Mouse (Mus musculus): ENCODE data around the gene Ptpn3. TPM values are rescaled to one million over a fixed set of nuclear protein-coding genes. Genes with fewer than 3 reads are reported as not detected.

The Ptpn3 gene
- polyA plus RNA-seq, 1 experiment from 2014 or later, result 0.78 TPM

GRCm38 (mm10) chr4:57311750-57312149 is 10.1 kb upstream of the Ptpn3 start:
- 88% methylated on average over 4 of the region's 4 CpGs for WGBS
- Histone ChIP-seq H3K9me3 (replicated peaks) (no peaks in the 10 kb centered on the region), H3K36me3 (no peaks in the 10 kb centered on the region), H3K27me3 (ENCODE audit: low read depth, poor library complexity, severe bottlenecking) (0 out of 2 replicates have a peak, but pooled peaks cover 8% of the 10 kb centered on the region), H3K4me3 (no peak overlapping the region), H3K27ac (replicated peaks) (no peak overlapping the region), H3K4me1 (peaks cover 9% of the 10 kb centered on the region; the same call in 1 of the 2 replicates)
- DNase-seq (ENCODE audit: low spot score), result no peak

- peaks cover 12% of the 10 kb centered on the region; the same call in 1 of the 2 replicates for H3K27me3 ChIP-seq (ENCODE audit: low read depth, poor library complexity, severe bottlenecking)
- H3K27ac ChIP-seq (replicated peaks), result no peak overlapping the region
- peak; percentile 28 for DNase-seq (ENCODE audit: low spot score)
- 46% methylated on average over 26 of the region's 26 CpGs for WGBS
- H3K4me1 ChIP-seq, result peaks cover 9% of the 10 kb centered on the region; the same call in 1 of the 2 replicates
- no peaks in the 10 kb centered on the region for H3K36me3 ChIP-seq
- no peaks in the 10 kb centered on the region for H3K9me3 ChIP-seq (replicated peaks)
- no peak overlapping the region for H3K4me3 ChIP-seq
Measured at GRCm38 (mm10) chr4:57308214-57309000, 6.8 kb upstream of the Ptpn3 start.

- Histone ChIP-seq H3K4me1 (peaks cover 9% of the 10 kb centered on the region; the same call in 1 of the 2 replicates), H3K9me3 (replicated peaks) (no peaks in the 10 kb centered on the region), H3K4me3 (no peak overlapping the region), H3K27me3 (ENCODE audit: low read depth, poor library complexity, severe bottlenecking) (peaks cover 17% of the 10 kb centered on the region), H3K36me3 (no peaks in the 10 kb centered on the region), H3K27ac (replicated peaks) (no peak overlapping the region)
- 82% methylated on average over 4 of the region's 4 CpGs for WGBS
- DNase-seq (ENCODE audit: low spot score), result no peak
Measured at GRCm38 (mm10) chr4:57307747-57308146, 6.1 kb upstream of the Ptpn3 start.

- DNase-seq (ENCODE audit: low spot score), result no peak
- Histone ChIP-seq H3K9me3 (replicated peaks) (no peaks in the 10 kb centered on the region), H3K36me3 (no peaks in the 10 kb centered on the region), H3K27ac (replicated peaks) (no peak overlapping the region), H3K4me1 (peaks cover 17% of the 10 kb centered on the region; the same call in 1 of the 2 replicates), H3K4me3 (no peak overlapping the region), H3K27me3 (ENCODE audit: low read depth, poor library complexity, severe bottlenecking) (peaks cover 31% of the 10 kb centered on the region)
- 87% methylated on average over 4 of the region's 4 CpGs for WGBS
Measured at GRCm38 (mm10) chr4:57306260-57306659, 4.6 kb upstream of the Ptpn3 start.

GRCm38 (mm10) chr4:57305644-57306043 is 4.0 kb upstream of the Ptpn3 start:
- DNase-seq (ENCODE audit: low spot score), result no peak
- no peaks in the 10 kb centered on the region for H3K9me3 ChIP-seq (replicated peaks)
- no peak overlapping the region for H3K4me3 ChIP-seq
- peaks cover 23% of the 10 kb centered on the region for H3K4me1 ChIP-seq
- WGBS, result 80% methylated on average over 7 of the region's 7 CpGs
- peaks cover 37% of the 10 kb centered on the region for H3K27me3 ChIP-seq (ENCODE audit: low read depth, poor library complexity, severe bottlenecking)
- H3K36me3 ChIP-seq, result no peaks in the 10 kb centered on the region
- no peak overlapping the region for H3K27ac ChIP-seq (replicated peaks)

- H3K9me3 ChIP-seq (replicated peaks), result no peaks in the 10 kb centered on the region
- H3K4me3 ChIP-seq, result peak overlapping the region; percentile 83
- WGBS, result under 1% methylated on average over 37 of the region's 37 CpGs
- H3K27ac ChIP-seq (replicated peaks), result peak overlapping the region; percentile 79
- DNase-seq (ENCODE audit: low spot score), result peak; percentile 57
- H3K27me3 ChIP-seq (ENCODE audit: low read depth, poor library complexity, severe bottlenecking), result peaks cover 78% of the 10 kb centered on the region
- H3K36me3 ChIP-seq, result no peaks in the 10 kb centered on the region
- peaks cover 34% of the 10 kb centered on the region for H3K4me1 ChIP-seq
Measured at GRCm38 (mm10) chr4:57300469-57301409, 898 bp downstream of the Ptpn3 start.

DNA sequence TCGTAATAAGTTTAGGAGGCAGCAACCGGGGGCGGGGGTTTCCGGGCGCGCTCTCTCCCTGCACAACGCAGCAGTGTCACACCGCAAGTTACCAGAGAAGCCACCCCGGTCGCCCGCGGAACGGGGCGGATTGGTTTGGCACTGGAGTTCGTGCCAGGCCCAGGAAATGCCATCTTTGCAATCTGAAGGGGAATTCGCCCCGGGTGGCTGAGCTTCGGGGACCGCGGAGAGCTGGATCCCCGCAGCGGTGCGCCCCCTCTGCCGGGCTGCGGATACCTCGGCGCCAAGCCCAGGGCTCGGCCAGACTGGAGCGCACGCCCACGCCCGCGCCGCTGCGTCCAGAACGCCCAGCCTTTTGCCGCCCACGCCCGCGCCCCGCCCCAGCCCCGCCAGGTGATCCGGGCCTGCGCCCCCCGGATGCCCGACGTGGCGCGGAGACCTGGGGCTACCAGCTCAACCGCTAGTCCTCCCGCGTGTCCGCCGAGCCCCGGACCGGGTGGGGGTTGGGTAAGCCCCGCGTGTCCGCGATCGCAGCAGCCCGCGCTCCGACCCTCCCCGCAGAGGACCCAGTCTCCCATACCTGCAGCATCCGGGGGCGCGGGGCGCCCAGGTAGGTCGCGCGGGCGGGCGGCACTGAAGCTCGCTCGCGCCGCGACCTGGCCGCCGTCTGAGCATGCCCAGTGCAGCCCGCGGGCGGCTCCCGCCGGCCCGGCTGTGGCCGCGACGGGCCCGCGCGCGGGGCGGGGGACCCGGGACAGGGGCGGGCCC is 1.8 kb downstream of the Ptpn3 start:
- DNase-seq (ENCODE audit: low spot score), result peak; percentile 57
- Histone ChIP-seq H3K27ac (replicated peaks) (peak overlapping the region; percentile 79), H3K27me3 (ENCODE audit: low read depth, poor library complexity, severe bottlenecking) (peaks cover 86% of the 10 kb centered on the region), H3K4me3 (peak overlapping the region; percentile 83), H3K36me3 (no peaks in the 10 kb centered on the region), H3K9me3 (replicated peaks) (no peaks in the 10 kb centered on the region), H3K4me1 (peaks cover 34% of the 10 kb centered on the region)
- WGBS, result under 1% methylated on average over 96 of the region's 97 CpGs

- WGBS, result 5% methylated on average over 9 of the region's 9 CpGs
- H3K4me3 ChIP-seq, result peak overlapping the region; percentile 83
- H3K27me3 ChIP-seq (ENCODE audit: low read depth, poor library complexity, severe bottlenecking), result peaks cover 86% of the 10 kb centered on the region
- no peaks in the 10 kb centered on the region for H3K9me3 ChIP-seq (replicated peaks)
- no peak overlapping the region for H3K27ac ChIP-seq (replicated peaks)
- peaks cover 34% of the 10 kb centered on the region for H3K4me1 ChIP-seq
- peak; percentile 28 for DNase-seq (ENCODE audit: low spot score)
- no peaks in the 10 kb centered on the region for H3K36me3 ChIP-seq
Measured at GRCm38 (mm10) chr4:57299308-57299700, 2.3 kb downstream of the Ptpn3 start.

DNA sequence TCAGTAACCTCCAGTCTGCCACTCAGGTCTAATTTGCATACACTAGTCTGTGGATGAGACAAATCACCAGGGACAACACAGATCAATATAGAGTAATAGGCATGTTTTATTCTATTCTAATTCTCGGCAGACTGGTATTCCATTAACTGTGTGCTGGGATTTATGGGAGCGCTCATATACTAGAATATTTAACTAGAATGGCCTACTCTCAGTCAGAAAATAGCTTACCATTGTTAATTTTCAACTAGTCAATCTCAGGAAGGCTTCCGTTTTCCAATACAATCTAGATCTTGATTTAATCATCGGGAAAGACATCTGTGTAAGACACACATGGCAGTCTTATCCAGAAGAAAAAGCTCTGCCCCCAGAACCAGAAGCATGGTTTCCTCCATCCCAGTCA is 3.5 kb downstream of the Ptpn3 start:
- WGBS, result 81% methylated on average over 4 of the region's 4 CpGs
- H3K27me3 ChIP-seq (ENCODE audit: low read depth, poor library complexity, severe bottlenecking), result peaks cover 80% of the 10 kb centered on the region

GRCm38 (mm10) chr4:57294971-57295656 is 6.5 kb downstream of the Ptpn3 start:
- H3K27me3 ChIP-seq (ENCODE audit: low read depth, poor library complexity, severe bottlenecking), result peaks cover 52% of the 10 kb centered on the region

More for the DNA sequence above, 3.5 kb downstream of the Ptpn3 start:
- DNase-seq (ENCODE audit: low spot score), result no peak
- Histone ChIP-seq H3K4me1 (peaks cover 34% of the 10 kb centered on the region), H3K9me3 (replicated peaks) (no peaks in the 10 kb centered on the region), H3K27ac (replicated peaks) (no peak overlapping the region), H3K36me3 (no peaks in the 10 kb centered on the region), H3K4me3 (no peak overlapping the region)

DNA sequence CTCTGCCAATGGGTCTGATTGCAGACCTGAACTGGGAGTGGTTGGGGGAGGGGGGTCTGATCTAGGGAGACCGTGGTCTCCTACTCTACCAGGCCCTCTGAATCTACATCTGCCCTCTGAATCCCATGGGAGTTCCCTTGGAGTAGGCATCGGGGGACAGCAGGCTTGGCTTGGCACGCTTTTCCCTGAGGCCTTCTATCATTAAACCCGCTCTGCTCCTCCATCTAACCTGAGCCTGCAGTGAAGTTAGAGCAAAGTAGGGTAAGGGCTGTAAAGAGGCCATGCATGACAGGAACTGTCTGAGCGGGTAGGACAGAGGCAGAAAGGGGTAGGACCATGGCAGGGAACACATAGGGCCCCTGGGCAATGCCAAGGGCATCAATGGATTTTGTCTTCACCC is 9.0 kb downstream of the Ptpn3 start:
- 91% methylated on average over 5 of the region's 5 CpGs for WGBS
- Histone ChIP-seq H3K27me3 (ENCODE audit: low read depth, poor library complexity, severe bottlenecking) (peaks cover 27% of the 10 kb centered on the region), H3K4me1 (no peaks in the 10 kb centered on the region)

More at GRCm38 (mm10) chr4:57294971-57295656, 6.5 kb downstream of the Ptpn3 start:
- Histone ChIP-seq H3K4me1 (peaks cover 15% of the 10 kb centered on the region), H3K4me3 (no peak overlapping the region), H3K27ac (replicated peaks) (no peak overlapping the region), H3K36me3 (no peaks in the 10 kb centered on the region), H3K9me3 (replicated peaks) (no peaks in the 10 kb centered on the region)
- 85% methylated on average over 9 of the region's 9 CpGs for WGBS
- DNase-seq (ENCODE audit: low spot score), result no peak

More for the DNA sequence above, 9.0 kb downstream of the Ptpn3 start:
- DNase-seq (ENCODE audit: low spot score), result no peak
- H3K4me3 ChIP-seq, result no peak overlapping the region
- no peaks in the 10 kb centered on the region for H3K36me3 ChIP-seq
- no peaks in the 10 kb centered on the region for H3K9me3 ChIP-seq (replicated peaks)
- H3K27ac ChIP-seq (replicated peaks), result no peak overlapping the region

Data from midbrain, embryonic 10.5 days (tissue).